Mouse (Mus musculus) CD8-positive naive resting alpha-beta T cell, adult 2 months (primary cell): ENCODE data around the gene Tnr.

Source experiments
- DNase-seq, 2 experiments: peaks; one replicate each; pipeline ENCODE4 v3.0.0; 2022; ENCODE audit warnings: low read depth in 2 of 2, low spot score in 2 of 2

Tnr gene

GRCm38 (mm10) chr1:159629119-159629518 is 105.5 kb downstream of the Tnr start:
- no peak for DNase-seq

- no peak for DNase-seq
Measured at GRCm38 (mm10) chr1:159629822-159630589, 106.4 kb downstream of the Tnr start.

- no peak for DNase-seq
Measured at GRCm38 (mm10) chr1:159632558-159632957, 109.0 kb downstream of the Tnr start.

GRCm38 (mm10) chr1:159639408-159639807 is 115.8 kb downstream of the Tnr start:
- no peak for DNase-seq

GRCm38 (mm10) chr1:159645719-159646118 is 122.2 kb downstream of the Tnr start:
- no peak for DNase-seq

- DNase-seq, result no peak
Measured at GRCm38 (mm10) chr1:159650486-159650885, 126.9 kb downstream of the Tnr start.

- no peak for DNase-seq
Measured at GRCm38 (mm10) chr1:159655241-159655640, 131.7 kb downstream of the Tnr start.

- DNase-seq, result no peak
Measured at GRCm38 (mm10) chr1:159657856-159658542, 134.4 kb downstream of the Tnr start.

- DNase-seq, result no peak
Measured at GRCm38 (mm10) chr1:159660620-159661501, 137.3 kb downstream of the Tnr start.

- no peak for DNase-seq
Measured at GRCm38 (mm10) chr1:159664496-159664895, 140.9 kb downstream of the Tnr start.

GRCm38 (mm10) chr1:159664945-159665344 is 141.4 kb downstream of the Tnr start:
- no peak for DNase-seq

- DNase-seq, result no peak
Measured at GRCm38 (mm10) chr1:159670629-159671150, 147.1 kb downstream of the Tnr start.

GRCm38 (mm10) chr1:159671181-159671580 is 147.6 kb downstream of the Tnr start:
- DNase-seq, result no peak

GRCm38 (mm10) chr1:159674240-159674639 is 150.7 kb downstream of the Tnr start:
- DNase-seq, result no peak

- DNase-seq, result no peak
Measured at GRCm38 (mm10) chr1:159675472-159675871, 151.9 kb downstream of the Tnr start.

GRCm38 (mm10) chr1:159678221-159678935 is 154.8 kb downstream of the Tnr start:
- no peak for DNase-seq

- no peak for DNase-seq
Measured at GRCm38 (mm10) chr1:159681252-159681651, 157.7 kb downstream of the Tnr start.

- DNase-seq, result no peak
Measured at GRCm38 (mm10) chr1:159686476-159687231, 163.1 kb downstream of the Tnr start.

GRCm38 (mm10) chr1:159696717-159697116 is 173.1 kb downstream of the Tnr start:
- DNase-seq, result no peak

GRCm38 (mm10) chr1:159702038-159702437 is 178.5 kb downstream of the Tnr start:
- DNase-seq, result no peak
